Mouse (Mus musculus) R1 (cell line): ENCODE measurements at regions not wholly inside any gene's neighbourhood (a gene's known extent, or its start where the extent isn't known, plus 50 kb on each side); places are given as distances from the start of the nearest gene placed in this dataset.

Experiments used
- DNase-seq: peaks from one replicate; pipeline ENCODE4 v3.0.0-alpha.2; 2018; ENCODE audit warnings: low read depth, low spot score

- DNase-seq = no peak
Observed at GRCm38 (mm10) chr4:153616058-153616457, 133.4 kb upstream of the Ajap1 start.

GRCm38 (mm10) chr4:153616938-153617337, 134.3 kb upstream of the Ajap1 start:
- DNase-seq = no peak

- no peak for DNase-seq
Observed at GRCm38 (mm10) chr4:153620871-153621270, 138.3 kb upstream of the Ajap1 start.

GRCm38 (mm10) chr4:153631161-153631560, 148.6 kb upstream of the Ajap1 start:
- DNase-seq = peak; percentile 67

DNA sequence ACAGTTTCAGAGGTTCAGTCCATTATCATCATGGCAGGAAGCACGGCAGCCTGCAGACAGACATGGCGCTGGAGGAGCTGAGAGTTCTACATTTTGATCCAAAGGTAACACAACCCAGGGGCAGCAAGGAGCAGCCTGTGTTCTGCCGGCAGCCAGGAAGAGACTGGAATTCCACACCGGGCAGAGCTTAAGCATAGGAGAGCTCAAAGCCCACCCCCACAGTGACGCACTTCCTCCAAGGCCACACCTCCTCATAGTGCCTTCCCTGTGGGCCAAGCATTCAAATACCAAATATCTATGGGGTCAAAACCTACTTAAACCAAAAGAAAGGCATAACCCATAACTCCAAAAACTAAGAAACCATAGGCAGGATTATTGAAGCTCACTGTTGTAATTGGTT, 149.4 kb upstream of the Ajap1 start:
- peak; percentile 74 for DNase-seq

DNA sequence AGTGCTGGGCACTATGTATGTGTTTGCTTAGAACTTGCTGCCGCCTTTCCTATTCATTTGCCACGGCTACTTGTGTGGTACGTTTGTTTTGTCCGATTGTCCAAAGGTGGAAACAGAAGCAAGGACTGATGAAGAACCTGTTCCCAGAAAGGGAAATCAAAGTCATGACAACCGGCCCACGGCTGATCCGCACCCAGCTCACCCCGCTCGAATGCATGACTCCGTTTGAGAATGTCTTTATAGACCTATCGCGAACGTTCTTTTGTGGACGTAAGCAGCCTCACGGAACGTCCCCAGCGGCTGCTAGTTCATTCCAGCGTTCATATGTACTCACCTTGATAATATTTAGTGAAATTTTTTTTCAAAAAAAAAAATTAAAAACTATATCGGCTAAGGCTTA, 149.9 kb upstream of the Ajap1 start:
- peak; percentile 63 for DNase-seq

GRCm38 (mm10) chr4:153633260-153633659, 150.6 kb upstream of the Ajap1 start:
- DNase-seq = peak; percentile 98

DNA sequence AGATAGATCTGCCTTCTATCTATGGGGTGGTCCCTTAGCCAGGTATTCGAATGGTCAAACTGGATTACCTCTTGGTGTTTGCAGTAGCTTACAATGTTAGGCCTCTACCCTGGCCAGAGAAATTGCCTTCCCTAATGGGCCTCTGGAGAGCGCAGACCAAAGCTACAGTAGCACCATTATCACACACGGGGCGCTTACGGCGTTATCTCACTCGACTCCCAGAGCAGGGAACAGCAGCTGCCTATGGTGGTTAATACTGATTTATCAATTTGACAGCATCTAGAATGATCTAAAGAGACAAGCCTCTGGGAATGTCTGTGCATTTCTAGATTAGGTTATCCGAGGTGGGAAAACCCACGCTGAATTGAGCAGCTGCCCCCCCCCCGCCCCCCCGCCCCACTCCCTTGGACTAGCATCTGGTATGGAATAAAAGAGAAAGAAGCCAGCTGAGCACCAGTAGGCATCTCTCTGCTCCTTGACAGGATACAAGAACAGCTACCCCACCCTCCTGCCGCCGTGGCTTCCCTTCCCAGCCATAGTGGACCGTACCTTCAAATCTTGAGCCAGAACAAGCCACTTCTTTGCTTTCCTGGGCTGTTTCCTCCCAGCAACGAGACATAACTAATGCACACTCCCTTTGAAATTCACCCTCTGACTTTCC, 151.7 kb upstream of the Ajap1 start:
- no peak for DNase-seq

DNA sequence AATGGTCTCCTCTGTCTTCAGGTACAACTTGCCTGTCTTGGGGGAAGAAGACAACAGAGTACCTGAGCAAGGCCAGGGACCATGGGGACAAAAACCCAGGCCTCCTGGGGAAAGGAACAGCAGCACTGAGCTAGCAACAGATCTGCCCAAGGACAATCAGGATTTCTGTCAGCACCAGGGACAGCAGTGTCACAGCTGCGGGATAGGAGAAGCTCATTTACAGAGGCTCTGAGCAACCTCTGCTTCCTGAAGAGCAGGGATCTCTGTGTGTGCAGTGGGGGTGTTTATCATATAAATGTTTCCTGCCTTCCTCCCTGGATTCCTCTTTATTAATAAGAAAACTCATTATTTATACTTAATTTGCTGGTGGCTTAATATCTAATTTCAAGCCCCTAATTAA, 155.4 kb upstream of the Ajap1 start:
- peak; percentile 41 for DNase-seq

- DNase-seq = no peak
Observed at GRCm38 (mm10) chr4:153651849-153652248, 169.2 kb upstream of the Ajap1 start.

GRCm38 (mm10) chr4:153652841-153653240, 170.2 kb upstream of the Ajap1 start:
- peak; percentile 23 for DNase-seq

GRCm38 (mm10) chr4:153662731-153663130, 180.1 kb upstream of the Ajap1 start:
- no peak for DNase-seq

GRCm38 (mm10) chr4:153666626-153667236, 184.1 kb upstream of the Ajap1 start:
- DNase-seq = peak; percentile 89

GRCm38 (mm10) chr4:153669070-153669469, 186.5 kb upstream of the Ajap1 start:
- no peak for DNase-seq

DNA sequence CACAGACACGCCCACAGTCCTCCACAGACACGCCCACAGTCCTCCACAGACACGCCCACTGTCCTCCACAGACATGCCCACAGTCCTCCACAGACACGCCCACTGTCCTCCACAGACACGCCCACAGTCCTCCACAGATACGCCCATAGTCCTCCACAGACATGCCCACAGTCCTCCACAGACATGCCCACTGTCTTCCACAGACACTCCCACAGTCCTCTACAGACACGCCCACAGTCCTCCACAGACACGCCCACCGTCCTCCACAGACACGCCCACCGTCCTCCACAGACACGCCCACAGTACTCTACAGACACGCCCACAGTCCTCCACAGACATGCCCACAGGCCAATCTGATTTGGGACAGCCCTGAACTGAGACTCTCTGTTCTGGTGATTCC, 187.6 kb upstream of the Ajap1 start:
- DNase-seq = peak; percentile 91

DNA sequence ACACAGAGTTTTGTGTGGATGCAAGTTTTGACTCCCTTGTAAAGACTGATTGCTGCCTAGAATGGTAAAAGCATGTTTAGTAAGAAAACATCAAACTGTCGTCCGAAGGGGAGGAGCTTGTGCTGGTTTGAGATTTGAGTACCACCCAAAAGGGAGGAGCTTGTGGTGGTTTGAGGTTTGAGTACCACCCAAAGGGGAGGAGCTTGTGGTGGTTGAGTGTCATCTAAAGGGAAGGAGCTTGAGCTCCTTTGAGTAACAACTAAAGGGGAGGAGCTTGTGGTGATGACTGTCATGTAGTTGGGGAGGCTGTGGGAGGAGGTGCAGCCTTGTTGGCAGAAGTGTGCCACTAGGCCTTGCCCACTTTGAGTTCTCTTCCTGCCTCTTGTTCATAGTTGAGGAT, 192.8 kb upstream of the Ajap1 start:
- peak; percentile 74 for DNase-seq

DNA sequence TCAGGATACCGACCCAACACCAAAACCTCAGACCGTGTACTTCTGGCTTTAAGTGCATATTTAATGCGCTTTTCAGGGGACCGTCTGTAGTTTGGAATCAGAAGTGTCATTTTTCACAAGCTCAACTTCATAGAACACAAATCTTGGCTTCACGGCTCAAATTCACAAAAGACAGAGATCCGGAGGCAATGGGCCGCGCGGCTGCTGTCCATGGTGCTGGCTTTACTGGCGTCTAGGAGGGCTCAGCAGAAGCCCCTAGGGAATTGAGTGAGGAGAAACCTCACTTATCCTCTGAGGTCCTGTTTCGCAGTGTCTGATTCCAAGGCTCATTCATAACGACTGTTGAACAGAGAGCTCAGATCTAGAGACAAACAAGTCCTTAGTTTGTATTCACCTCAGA, 196.5 kb upstream of the Ajap1 start:
- DNase-seq = peak; percentile 53

- no peak for DNase-seq
Observed at GRCm38 (mm10) chr4:153688441-153688840, 205.8 kb upstream of the Ajap1 start.

DNA sequence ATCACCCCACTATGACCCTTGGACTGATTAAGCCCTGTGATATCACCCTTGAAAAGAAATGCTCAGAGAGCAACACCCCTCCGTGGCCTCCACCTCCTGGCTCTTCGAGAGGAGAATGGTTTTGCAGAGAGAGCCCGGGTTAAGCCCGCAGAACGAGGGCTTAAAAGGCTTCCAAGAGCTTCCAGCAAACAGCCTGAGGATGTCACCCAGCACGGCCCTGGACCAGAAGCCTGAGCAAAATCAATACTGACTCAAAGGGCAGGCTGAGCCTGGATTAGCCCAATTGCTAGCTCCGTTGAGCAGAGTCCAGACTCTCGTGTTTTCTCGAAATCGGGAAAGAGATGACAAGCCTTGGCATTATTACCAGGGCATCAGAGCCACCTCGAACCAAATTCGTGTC, 211.3 kb upstream of the Ajap1 start:
- DNase-seq = no peak

GRCm38 (mm10) chr4:153696426-153697040, 213.9 kb upstream of the Ajap1 start:
- DNase-seq = no peak

DNA sequence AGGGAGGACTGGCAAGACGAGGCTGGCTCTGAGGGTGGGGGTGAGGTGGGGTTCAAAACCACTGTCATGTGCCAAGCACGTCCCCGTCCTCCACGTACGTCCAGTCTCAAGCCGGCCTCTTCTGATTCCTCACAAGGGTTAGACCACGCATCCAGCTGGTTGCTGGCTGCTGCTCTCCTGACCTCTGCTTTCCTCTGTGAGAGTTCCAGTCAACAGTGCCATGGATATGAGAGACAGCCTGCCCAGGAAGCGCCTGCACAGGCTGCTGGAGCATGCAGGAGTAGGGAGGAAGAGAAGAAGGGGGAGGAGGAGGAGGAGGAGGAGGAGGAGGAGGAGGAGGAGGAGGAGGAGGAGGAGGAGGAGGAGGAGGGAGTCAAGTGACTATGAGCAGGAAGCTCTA, 224.6 kb upstream of the Ajap1 start:
- DNase-seq = no peak

- DNase-seq = no peak
Observed at GRCm38 (mm10) chr4:153714995-153715645, 232.5 kb upstream of the Ajap1 start.

DNA sequence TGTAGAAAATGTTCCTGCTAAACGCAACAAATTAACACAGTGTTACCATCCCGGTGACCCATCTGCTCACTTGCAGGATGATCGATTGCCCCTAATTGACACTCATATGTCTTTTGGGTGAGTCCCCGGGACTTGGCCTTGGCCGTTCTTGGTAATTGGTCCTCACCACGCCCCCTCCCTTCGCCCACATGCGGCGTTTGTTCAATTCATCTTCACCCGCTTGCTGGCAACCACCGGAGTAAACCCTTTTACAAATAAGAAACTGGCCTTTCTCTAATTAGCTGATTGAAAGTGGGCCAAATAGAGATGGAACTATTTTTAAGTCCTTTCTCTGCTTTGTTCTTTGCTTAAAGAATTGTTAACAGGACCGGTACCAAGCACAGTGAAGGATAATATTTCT, 234.7 kb upstream of the Ajap1 start:
- no peak for DNase-seq
